Mouse (Mus musculus): Measurements from ENCODE around the gene Vamp8. TPM values are rescaled to one million over a fixed set of nuclear protein-coding genes. Genes with fewer than 3 reads are reported as not detected.

Gene Vamp8
- polyA plus RNA-seq (2015; fragmentation: Nextera tagmentation; extraction: Ambion mirVana), result 90.7 and 105 TPM in 2 replicates

DNA sequence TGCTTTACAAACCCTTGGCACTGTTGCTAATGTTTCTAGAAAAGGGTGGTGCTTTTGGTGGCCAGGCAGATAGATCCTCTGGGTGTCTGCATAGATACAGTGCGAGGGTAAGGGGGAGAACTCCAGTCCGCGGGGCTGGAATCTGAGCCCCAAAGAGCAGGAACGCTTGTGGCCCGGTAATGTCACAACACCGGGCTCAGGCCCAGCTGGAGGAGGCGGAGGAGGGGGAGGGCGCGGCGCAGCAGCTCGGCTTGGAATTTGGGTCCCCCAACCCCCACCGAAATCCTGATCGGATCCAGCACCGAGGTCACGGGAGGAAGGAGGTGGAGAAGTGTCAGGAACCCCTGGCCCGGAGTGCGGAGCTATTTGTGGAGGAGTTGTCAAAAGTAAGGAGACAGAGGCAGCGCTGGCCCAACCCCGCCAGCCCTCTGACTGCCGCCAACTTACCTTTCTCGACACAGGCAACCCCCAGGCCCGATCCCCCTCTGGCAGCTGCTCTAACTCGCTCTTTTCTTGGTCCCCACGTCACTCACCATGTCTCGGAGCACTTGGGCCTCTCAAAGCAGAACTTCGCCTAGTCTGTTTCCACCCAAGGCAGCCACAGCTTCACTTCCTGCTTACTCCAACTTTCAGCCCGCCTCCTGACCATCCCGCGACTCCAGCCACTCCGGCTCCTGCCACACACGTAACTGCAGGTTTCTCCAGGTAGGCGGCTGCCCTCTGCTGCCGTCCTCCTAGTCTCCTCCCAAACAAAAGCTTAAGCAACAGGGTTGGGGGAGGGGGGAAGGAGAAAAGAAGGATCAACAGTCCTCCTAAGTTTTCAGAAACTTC is at the start of gene Vamp8:
Gene Vamp8 (minus strand): TSS at position 763 of the 831 bp plus-strand sequence.

GRCm38 (mm10) chr6:72439355-72440185 is 49.1 kb upstream of the Vamp8 start, which contains the start of gene Mat2a:
Mat2a (minus strand) TSS chr6:72439558.

DNA sequence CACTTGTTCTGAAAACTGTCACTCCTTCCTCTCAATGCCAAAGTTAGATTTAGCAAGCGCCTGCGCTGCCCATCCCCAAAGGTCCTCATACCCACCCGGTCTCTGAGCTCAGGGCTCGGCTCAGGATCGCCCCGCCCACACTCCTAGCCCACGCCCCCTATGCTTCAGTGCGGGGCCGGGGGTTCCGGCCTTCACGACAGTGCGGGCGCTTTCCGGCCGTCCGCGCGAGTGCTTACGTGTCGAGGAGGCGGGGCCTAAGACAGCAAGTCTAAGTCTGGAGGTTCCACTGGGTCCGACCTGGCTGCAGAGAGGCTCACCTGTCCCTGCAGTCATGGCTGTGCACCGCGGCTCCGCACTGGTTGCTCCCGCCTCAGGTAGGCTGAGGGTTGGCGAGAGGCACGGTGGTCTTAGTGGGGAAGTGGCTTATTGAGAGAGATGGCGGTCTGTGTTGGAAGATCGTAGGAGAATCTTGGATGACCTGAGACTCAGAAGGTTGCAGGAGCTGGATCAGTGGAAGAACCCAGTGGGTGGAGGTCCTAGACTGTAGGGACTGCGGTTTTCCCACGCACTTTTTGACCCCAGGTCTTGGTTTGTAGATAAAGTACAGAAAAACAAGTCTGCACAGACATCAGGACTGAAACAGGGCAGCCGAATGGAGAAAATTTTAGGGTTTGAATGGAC is 23.7 kb upstream of the Vamp8 start, which contains the start of gene Ggcx:
Gene Ggcx (plus strand): TSS at position 233 of the 681 bp plus-strand sequence.

GRCm38 (mm10) chr6:72380131-72380770 is 10.3 kb downstream of the Vamp8 start, which contains the start of gene Vamp5:
Vamp5 (minus strand) TSS chr6:72380468.

GRCm38 (mm10) chr6:72366844-72367443 is 23.6 kb downstream of the Vamp8 start, which contains the start of gene Rnf181:
Rnf181 (minus strand) TSS chr6:72366956.

GRCm38 (mm10) chr6:72355066-72355911 is 35.2 kb downstream of the Vamp8 start, which contains the start of gene Tmem150a:
Tmem150a (plus strand) TSS chr6:72355447.

DNA sequence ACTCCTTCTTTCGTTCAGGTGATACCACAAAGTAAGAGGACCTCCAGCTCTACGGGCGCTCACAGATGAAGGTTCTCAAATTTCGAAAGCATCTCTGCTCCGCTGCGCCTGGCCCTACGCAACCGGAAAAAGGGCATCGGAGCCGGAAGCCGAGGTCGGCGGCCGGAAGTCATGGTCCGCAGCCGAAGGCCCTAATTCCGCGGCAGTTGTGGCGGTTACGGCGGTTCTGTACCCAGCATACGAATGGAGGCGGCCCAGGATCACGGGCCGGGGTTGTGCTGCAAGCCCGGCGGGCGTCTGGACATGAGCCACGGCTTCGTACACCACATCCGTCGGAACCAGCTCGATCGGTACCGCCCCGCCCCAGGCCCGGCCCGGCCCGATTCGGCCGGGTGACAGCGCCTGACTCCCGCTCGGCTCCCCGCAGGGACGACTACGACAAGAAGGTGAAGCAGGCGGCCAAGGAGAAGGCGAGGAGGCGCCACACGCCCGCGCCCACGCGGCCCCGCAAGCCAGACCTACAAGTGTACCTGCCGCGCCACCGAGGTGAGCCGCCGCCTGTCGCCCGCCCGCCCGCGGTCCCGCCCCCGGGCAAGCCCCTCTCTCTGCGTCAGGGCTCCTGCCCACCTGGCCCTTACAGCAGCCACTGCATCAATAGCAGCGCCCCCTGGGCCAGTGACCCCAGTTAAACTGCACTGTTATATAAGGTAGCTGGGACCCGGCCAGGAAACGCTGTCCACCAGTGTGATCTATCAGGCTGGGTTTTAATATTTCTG is 43.1 kb downstream of the Vamp8 start, which contains the start of gene 0610030E20Rik:
Gene 0610030E20Rik (plus strand): TSS at position 152 of the 776 bp plus-strand sequence.

DNA sequence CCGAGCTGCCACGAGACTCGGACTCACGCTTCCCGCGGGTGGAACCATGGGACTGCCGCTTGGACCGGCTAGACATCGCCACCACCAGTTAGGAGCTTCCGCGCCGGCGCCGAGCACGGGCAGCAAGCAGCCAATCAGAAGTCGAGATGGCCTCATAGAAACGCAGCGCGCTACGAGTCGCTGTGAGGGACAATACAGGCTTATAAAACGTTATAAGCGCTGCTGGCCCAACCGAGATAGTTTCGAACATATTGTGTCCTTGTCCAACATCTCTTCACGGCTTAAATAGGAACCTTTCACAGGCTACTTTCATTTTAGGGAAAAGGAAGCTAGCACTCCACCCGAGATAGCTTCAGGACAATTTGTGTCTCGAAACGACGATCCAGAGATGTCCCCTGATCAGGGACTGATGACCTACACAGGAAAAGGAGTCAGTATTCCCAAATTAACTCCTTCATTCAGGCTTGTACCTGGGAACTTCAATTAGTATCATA is 45.4 kb downstream of the Vamp8 start, which contains the start of gene Usp39:
Gene Usp39 (minus strand): TSS at position 111 of the 494 bp plus-strand sequence.

Other genes with a start within 250 kb of the Vamp8 start
- 9.0 and 9.7 TPM in 2 replicates for gene Atoh8, start 155.1 kb downstream of the Vamp8 start, polyA plus RNA-seq (2015; fragmentation: Nextera tagmentation; extraction: Ambion mirVana)
- gene Sftpb, start 86.1 kb downstream of the Vamp8 start, polyA plus RNA-seq (2015; fragmentation: Nextera tagmentation; extraction: Ambion mirVana), result 0.22 TPM in 1 of 2 replicates, not detected in the other
- 15.0 and 16.4 TPM in 2 replicates for gene Usp39, start 45.5 kb downstream of the Vamp8 start, polyA plus RNA-seq (2015; fragmentation: Nextera tagmentation; extraction: Ambion mirVana)
- 13.0 and 15.0 TPM in 2 replicates for gene 0610030E20Rik, start 43.4 kb downstream of the Vamp8 start, polyA plus RNA-seq (2015; fragmentation: Nextera tagmentation; extraction: Ambion mirVana)
- 4.4 and 5.5 TPM in 2 replicates for gene Tmem150a, start 35.3 kb downstream of the Vamp8 start, polyA plus RNA-seq (2015; fragmentation: Nextera tagmentation; extraction: Ambion mirVana)
- 47.1 and 53.8 TPM in 2 replicates for gene Rnf181, start 23.7 kb downstream of the Vamp8 start, polyA plus RNA-seq (2015; fragmentation: Nextera tagmentation; extraction: Ambion mirVana)
- gene Vamp5, start 10.2 kb downstream of the Vamp8 start, polyA plus RNA-seq (2015; fragmentation: Nextera tagmentation; extraction: Ambion mirVana), result 17.6 and 21.9 TPM in 2 replicates
- gene Ggcx, start 23.6 kb upstream of the Vamp8 start, polyA plus RNA-seq (2015; fragmentation: Nextera tagmentation; extraction: Ambion mirVana), result 14.1 and 17.0 TPM in 2 replicates
- gene Mat2a, start 48.9 kb upstream of the Vamp8 start, polyA plus RNA-seq (2015; fragmentation: Nextera tagmentation; extraction: Ambion mirVana), result 274 and 281 TPM in 2 replicates
- gene Sh2d6, start 131.0 kb upstream of the Vamp8 start, polyA plus RNA-seq (2015; fragmentation: Nextera tagmentation; extraction: Ambion mirVana), result 0.38 TPM in 1 of 2 replicates, not detected in the other
- 25.8 and 33.7 TPM in 2 replicates for gene Capg, start 153.7 kb upstream of the Vamp8 start, polyA plus RNA-seq (2015; fragmentation: Nextera tagmentation; extraction: Ambion mirVana)
- gene Elmod3, start 207.7 kb upstream of the Vamp8 start, polyA plus RNA-seq (2015; fragmentation: Nextera tagmentation; extraction: Ambion mirVana), result 16.9 and 18.8 TPM in 2 replicates
- gene Retsat, start 207.8 kb upstream of the Vamp8 start, polyA plus RNA-seq (2015; fragmentation: Nextera tagmentation; extraction: Ambion mirVana), result 58.7 and 60.8 TPM in 2 replicates
- gene Tgoln1, start 226.3 kb upstream of the Vamp8 start, polyA plus RNA-seq (2015; fragmentation: Nextera tagmentation; extraction: Ambion mirVana), result 15.5 and 19.4 TPM in 2 replicates